Mouse (Mus musculus) left cerebral cortex, postnatal 36 days (tissue): ENCODE measurements around the gene Msantd1. TPM values are rescaled to one million over a fixed set of nuclear protein-coding genes. Genes with fewer than 3 reads are reported as not detected.

Experiments
- DNase-seq, 2 experiments: peaks; one replicate each; pipeline ENCODE4 v3.0.0; 2021 to 2022; ENCODE audit warnings: low spot score in 2 of 2, mixed read lengths in 1 of 2
- intact Hi-C: fragments of 180-260 bp; cut with DNase I; formaldehyde crosslinking; loops from one replicate; pipeline ENCODE4 v1.15.1; 2025
- total RNA-seq, 2 experiments: library from RNA; stranded (reverse); gene quantifications; 2 replicates each; pipeline ENCODE4 v1.2.3; 2021

Gene Msantd1
- total RNA-seq, 2 experiments from 2014 or later = 5.4 to 8.2 TPM

- intact Hi-C loops = no loop called here
- no peak for DNase-seq
Measured at GRCm38 (mm10) chr5:34922531-34922930, 14.7 kb downstream of the Msantd1 start.

GRCm38 (mm10) chr5:34923920-34924319 is 16.1 kb downstream of the Msantd1 start:
- DNase-seq = no peak
- intact Hi-C loops = no loop called here

GRCm38 (mm10) chr5:34924519-34924918 is 16.7 kb downstream of the Msantd1 start:
- no peak for DNase-seq
- intact Hi-C loops = no loop called here

GRCm38 (mm10) chr5:34927648-34928047 is 19.8 kb downstream of the Msantd1 start:
- intact Hi-C loops = no loop called here
- no peak for DNase-seq

- no peak for DNase-seq
Measured at GRCm38 (mm10) chr5:34930151-34930975, 22.6 kb downstream of the Msantd1 start.

GRCm38 (mm10) chr5:34931091-34931490 is 23.3 kb downstream of the Msantd1 start:
- intact Hi-C loops = no loop called here
- no peak for DNase-seq

More at GRCm38 (mm10) chr5:34930151-34930975, 22.6 kb downstream of the Msantd1 start:
- intact Hi-C loops = no loop called here

- no peak for DNase-seq
- intact Hi-C loops = no loop called here
Measured at GRCm38 (mm10) chr5:34931516-34932457, 24.0 kb downstream of the Msantd1 start.

GRCm38 (mm10) chr5:34932458-34932806 is 24.6 kb downstream of the Msantd1 start:
- no peak for DNase-seq
- intact Hi-C loops = no loop called here

- no peak for DNase-seq
- intact Hi-C loops = no loop called here
Measured at GRCm38 (mm10) chr5:34933461-34933860, 25.6 kb downstream of the Msantd1 start.

GRCm38 (mm10) chr5:34941710-34942470 is 34.1 kb downstream of the Msantd1 start:
- DNase-seq = no peak
- intact Hi-C loops = no loop called here

GRCm38 (mm10) chr5:34943428-34943827 is 35.6 kb downstream of the Msantd1 start:
- intact Hi-C loops = no loop called here
- DNase-seq = no peak

GRCm38 (mm10) chr5:34948861-34949760 is 41.3 kb downstream of the Msantd1 start, which contains the start of gene Rgs12:
Gene Rgs12 (plus strand): TSS chr5:34949445.
- intact Hi-C loops = no loop called here
- peak; percentile 43 to 55 for DNase-seq

- no peak for DNase-seq
- intact Hi-C loops = no loop called here
Measured at GRCm38 (mm10) chr5:34949769-34950211, 42.0 kb downstream of the Msantd1 start.

GRCm38 (mm10) chr5:34950486-34951160 is 42.8 kb downstream of the Msantd1 start:
- DNase-seq = no peak
- intact Hi-C loops = no loop called here

- no peak for DNase-seq
- intact Hi-C loops = no loop called here
Measured at GRCm38 (mm10) chr5:34951161-34951834, 43.5 kb downstream of the Msantd1 start.

GRCm38 (mm10) chr5:34954508-34954907 is 46.7 kb downstream of the Msantd1 start:
- DNase-seq = no peak
- intact Hi-C loops = no loop called here

- DNase-seq = no peak
- intact Hi-C loops = no loop called here
Measured at GRCm38 (mm10) chr5:34955630-34956029, 47.8 kb downstream of the Msantd1 start.

GRCm38 (mm10) chr5:34956151-34956550 is 48.3 kb downstream of the Msantd1 start:
- no peak for DNase-seq
- intact Hi-C loops = no loop called here
